ENCODE assay signal across 30 mouse cellular contexts in genomic region chr16:91064583-91065365, GRCm38 (mm10). TPM values are rescaled to one million over a fixed set of nuclear protein-coding genes. Genes with fewer than 3 reads are reported as not detected.
A peak's percentile ranks its signal among the peaks of the same experiment; 100 is the strongest.
DNase-seq lines count a peak whose midpoint lies in the region; ATAC-seq and TF ChIP-seq lines count a peak whose summit lies in the region.
"Had no signal": no experiment of that assay in that cellular context is flagged by ENCODE, and none has a peak within 500 bp of the region (broad histone marks: within the 10 kb centered on the region; RNA-seq: fewer than 3 reads in every experiment).

No protein-coding gene starts in this region.

- peak; percentile 51 for ATAC-seq in common myeloid progenitor, adult 5-6 weeks (replicated peaks; ENCODE audit: low read depth, poor library complexity, severe bottlenecking)
- peak; percentile 57 for ATAC-seq in megakaryocyte progenitor cell, adult 5-6 weeks (replicated peaks; ENCODE audit: poor library complexity)
- ATAC-seq in forebrain, embryonic 15.5 days (replicated peaks), result no peak
- ATAC-seq: forebrain, embryonic 16.5 days; liver, embryonic 12.5 days; liver, postnatal 0 days; midbrain, embryonic 15.5 days had no signal

- no peaks in the 10 kb centered on the region for H3K9me3 ChIP-seq in forebrain, embryonic 15.5 days
- H3K9me3 ChIP-seq: kidney, embryonic 15.5 days; liver, embryonic 12.5 days; midbrain, embryonic 15.5 days; neural tube, embryonic 15.5 days; stomach, embryonic 15.5 days had no signal

- no peaks in the 10 kb centered on the region for H3K27me3 ChIP-seq in forebrain, embryonic 15.5 days

- intact Hi-C loops in gastrocnemius, adult 2 months (cut with DNase I), result no loop called here

- no peak overlapping the region for H3K4me2 ChIP-seq in forebrain, embryonic 15.5 days (replicated peaks)
- H3K4me2 ChIP-seq: heart, embryonic 11.5 days; hindbrain, embryonic 14.5 days; kidney, embryonic 15.5 days; liver, embryonic 12.5 days; midbrain, embryonic 15.5 days; neural tube, embryonic 15.5 days; stomach, embryonic 15.5 days had no signal

- H3K27ac ChIP-seq in gastrocnemius, adult 2 months, result no peak overlapping the region
- no peak overlapping the region for H3K27ac ChIP-seq in forebrain, embryonic 15.5 days (replicated peaks)
- H3K27ac ChIP-seq: hindbrain, embryonic 14.5 days; kidney, embryonic 15.5 days; liver, embryonic 12.5 days; midbrain, embryonic 15.5 days; neural tube, embryonic 15.5 days; stomach, embryonic 15.5 days had no signal

- peak; percentile 71 to 74 for DNase-seq in cerebellum, postnatal 10 days
- DNase-seq in cerebellum, adult 9-10 months, result no peak
- DNase-seq in gastrocnemius, adult 2 months, result peak; percentile 33
- no peak for DNase-seq in gastrocnemius, adult 18-20 months (ENCODE audit: low spot score)
- DNase-seq in thymus, postnatal 0 days (ENCODE audit: low spot score), result no peak
- DNase-seq: adrenal gland, adult 2 months; adrenal gland, postnatal 36 days; gastrocnemius, postnatal 10 days; heart, postnatal 36 days; kidney, adult 18-20 months; layer of hippocampus, postnatal 36 days; left cerebral cortex, postnatal 4 days; liver, postnatal 0 days; lung, postnatal 4 days; right cerebral cortex, postnatal 25 days; thymus, postnatal 14 days had no signal

- peaks cover 5% of the 10 kb centered on the region for H3K4me1 ChIP-seq in forebrain, embryonic 15.5 days
- H3K4me1 ChIP-seq: kidney, embryonic 15.5 days; liver, embryonic 12.5 days had no signal

- H3K9ac ChIP-seq in forebrain, embryonic 15.5 days (replicated peaks), result no peak overlapping the region
- H3K9ac ChIP-seq: hindbrain, embryonic 14.5 days; kidney, embryonic 15.5 days; liver, embryonic 12.5 days; liver, postnatal 0 days; midbrain, embryonic 15.5 days; neural tube, embryonic 15.5 days; stomach, embryonic 15.5 days had no signal

- no peak overlapping the region for H3K4me3 ChIP-seq in gastrocnemius, adult 2 months
- H3K4me3 ChIP-seq in forebrain, embryonic 15.5 days, result no peak overlapping the region
- H3K4me3 ChIP-seq: kidney, embryonic 15.5 days; liver, embryonic 12.5 days; midbrain, embryonic 15.5 days; neural tube, embryonic 15.5 days; stomach, embryonic 15.5 days had no signal

- TF ChIP-seq CTCF in gastrocnemius, adult 2 months (IDR thresholded peaks at IDR 0.05), result no peak

- WGBS in forebrain, embryonic 15.5 days, result 85% methylated on average over 12 of the region's 12 CpGs

- no peaks in the 10 kb centered on the region for H3K36me3 ChIP-seq in forebrain, embryonic 15.5 days
- H3K36me3 ChIP-seq: kidney, embryonic 15.5 days; liver, embryonic 12.5 days; midbrain, embryonic 15.5 days; neural tube, embryonic 15.5 days; stomach, embryonic 15.5 days had no signal

RNA-seq across cellular contexts. Expression of gene Paxbp1, which starts 20.4 kb away (rescaled TPM):
- 10 to 100 TPM; 10.7 to 11.6 TPM for total RNA-seq in gastrocnemius, adult 2 months (2021)
- total RNA-seq in gastrocnemius, adult 18-20 months (2021), result 1 to 10 TPM; 8.1 to 9.0 TPM
- 82.4 and 88.2 TPM in 2 replicates for total RNA-seq in common myeloid progenitor, adult 5-6 weeks (2017)
- total RNA-seq in megakaryocyte progenitor cell, adult 5-6 weeks (2015), result 69.4 and 95.7 TPM in 2 replicates
- total RNA-seq in megakaryocyte progenitor cell, adult 5-6 weeks (2017), result 77.0 and 96.2 TPM in 2 replicates
- polyA plus RNA-seq in forebrain, embryonic 15.5 days (2015; fragmentation: Nextera tagmentation; extraction: Ambion mirVana), result 79.5 and 86.3 TPM in 2 replicates
- polyA plus RNA-seq in thymus, postnatal 0 days (2015; fragmentation: Nextera tagmentation; extraction: Ambion mirVana), result 38.9 and 42.5 TPM in 2 replicates

RNA-seq across cellular contexts. Expression of gene 4932438H23Rik, which starts 30.1 kb away (rescaled TPM):
- total RNA-seq in gastrocnemius, adult 2 months (2021), result under 1 TPM; 0.08 to 0.48 TPM
- total RNA-seq in gastrocnemius, adult 18-20 months (2021), result under 1 TPM; 0.24 to 0.62 TPM
- total RNA-seq in common myeloid progenitor, adult 5-6 weeks (2017), result not detected in 2 replicates
- not detected in 2 replicates for total RNA-seq in megakaryocyte progenitor cell, adult 5-6 weeks (2015)
- total RNA-seq in megakaryocyte progenitor cell, adult 5-6 weeks (2017), result not detected in 2 replicates
- polyA plus RNA-seq in forebrain, embryonic 15.5 days (2015; fragmentation: Nextera tagmentation; extraction: Ambion mirVana), result 0.60 and 0.89 TPM in 2 replicates
- polyA plus RNA-seq in thymus, postnatal 0 days (2015; fragmentation: Nextera tagmentation; extraction: Ambion mirVana), result 0.14 and 0.31 TPM in 2 replicates
- total RNA-seq: adrenal gland, postnatal 36 days had no signal
- polyA plus RNA-seq: adrenal gland, adult 2 months; embryonic facial prominence, embryonic 11.5 days; heart, embryonic 16.5 days; intestine, embryonic 14.5 days; liver, embryonic 12.5 days; liver, postnatal 0 days had no signal

RNA-seq across cellular contexts. Expression of gene Synj1, which starts 53.7 kb away (rescaled TPM):
- 10 to 100 TPM; 11.2 to 13.8 TPM for total RNA-seq in gastrocnemius, adult 2 months (2021)
- 10 to 100 TPM in 1 of 2 experiments, 1 to 10 TPM in 1; 7.7 to 14.0 TPM for total RNA-seq in gastrocnemius, adult 18-20 months (2021)
- 27.1 and 40.4 TPM in 2 replicates for total RNA-seq in common myeloid progenitor, adult 5-6 weeks (2017)
- total RNA-seq in megakaryocyte progenitor cell, adult 5-6 weeks (2015), result 38.8 and 46.3 TPM in 2 replicates
- 16.2 and 19.1 TPM in 2 replicates for total RNA-seq in megakaryocyte progenitor cell, adult 5-6 weeks (2017)
- polyA plus RNA-seq in forebrain, embryonic 15.5 days (2015; fragmentation: Nextera tagmentation; extraction: Ambion mirVana), result 33.7 and 36.0 TPM in 2 replicates
- 11.5 and 16.2 TPM in 2 replicates for polyA plus RNA-seq in thymus, postnatal 0 days (2015; fragmentation: Nextera tagmentation; extraction: Ambion mirVana)

Comparison
In these comparisons a context has a peak if more than half of its experiments do, and no peak if none do; other contexts are left out.
1. DNase-seq: peak in cerebellum, postnatal 10 days (2 of 2) and gastrocnemius, adult 2 months (single experiment); none in cerebellum, adult 9-10 months (single experiment), gastrocnemius, adult 18-20 months (single experiment) and thymus, postnatal 0 days (single experiment).